Mouse (Mus musculus) cortical plate, adult 2 months (tissue): Measurements from ENCODE around the gene Fkbp5.

ENCODE experiments used
- CTCF ChIP-seq: fragments of 200-500 bp; IDR thresholded peaks from 2 replicates; pipeline ENCODE4 v1.5.1; 2011; ENCODE audit warnings: mild to moderate bottlenecking, control low read depth, low read length; ENCODE audit not compliant: insufficient read depth; ENCODE audit errors: extremely low read depth
- POLR2A ChIP-seq: fragments of 200-500 bp; IDR thresholded peaks from 2 replicates; pipeline ENCODE4 v1.6.1; 2011; ENCODE audit warnings: mild to moderate bottlenecking, low read length, control low read depth; ENCODE audit not compliant: insufficient read depth; ENCODE audit errors: extremely low read depth

- TF ChIP-seq POLR2A = no peak
- no peak for TF ChIP-seq CTCF
These were observed 4.0 kb downstream of the Fkbp5 start for GRCm38 (mm10) chr17:28513337-28513736.
